Comparison of ENCODE assay signal across 9 mouse cellular contexts in genomic region chr11:100736746-100737080, GRCm38 (mm10). TPM values are rescaled to one million over a fixed set of nuclear protein-coding genes. Genes with fewer than 3 reads are reported as not detected.
A peak's percentile ranks its signal among the peaks of the same experiment; 100 is the strongest.
DNase-seq lines count a peak whose midpoint lies in the region; ATAC-seq and TF ChIP-seq lines count a peak whose summit lies in the region.
"Had no signal": no experiment of that assay in that cellular context is flagged by ENCODE, and none has a peak within 500 bp of the region (broad histone marks: within the 10 kb centered on the region; RNA-seq: fewer than 3 reads in every experiment).

No protein-coding gene starts in this region.

- TF ChIP-seq CTCF in kidney, adult 2 months (conservative IDR thresholded peaks at IDR 0.05; ENCODE audit: insufficient read depth, insufficient read length, low read depth, low read length): no peak
- TF ChIP-seq CTCF in bone marrow macrophage, adult 2 months (IDR thresholded peaks at IDR 0.05; ENCODE audit: low read depth, low read length): no peak
- no peak for TF ChIP-seq CTCF in hindbrain, postnatal 0 days (IDR thresholded peaks at IDR 0.05; ENCODE audit: low read depth)

- H3K4me3 ChIP-seq in kidney, adult 2 months (ENCODE audit: insufficient read depth, low read depth, low read length): peak overlapping the region; percentile 84
- H3K4me3 ChIP-seq in bone marrow macrophage, adult 2 months (ENCODE audit: insufficient read depth, low read length): peak overlapping the region; percentile 93
- H3K4me3 ChIP-seq in hindbrain, postnatal 0 days (ENCODE audit: low read length): peak overlapping the region; percentile 84
- peak overlapping the region; percentile 98; the same call in 1 of the 2 replicates for H3K4me3 ChIP-seq in midbrain, embryonic 14.5 days (replicated peaks; ENCODE audit: low read depth, low read length)

- no peaks in the 10 kb centered on the region for H3K9me3 ChIP-seq in hindbrain, postnatal 0 days (ENCODE audit: low read length)
- no peaks in the 10 kb centered on the region for H3K9me3 ChIP-seq in midbrain, embryonic 14.5 days (ENCODE audit: control insufficient read depth, low read length)

- WGBS in kidney, adult 2 months: 41% methylated on average over 4 of the region's 4 CpGs
- WGBS in hindbrain, postnatal 0 days: 85% methylated on average over 4 of the region's 4 CpGs
- 81% methylated on average over 4 of the region's 4 CpGs for WGBS in midbrain, embryonic 14.5 days

- H3K4me1 ChIP-seq in kidney, adult 2 months (ENCODE audit: control insufficient read depth, insufficient read depth, low read length): peaks cover 22% of the 10 kb centered on the region; the same call in 1 of the 2 replicates
- peaks cover 28% of the 10 kb centered on the region for H3K4me1 ChIP-seq in bone marrow macrophage, adult 2 months (ENCODE audit: control insufficient read depth, insufficient read depth, low read length)
- peaks cover 13% of the 10 kb centered on the region for H3K4me1 ChIP-seq in hindbrain, postnatal 0 days (ENCODE audit: insufficient read depth, low read length)
- peaks cover 19% of the 10 kb centered on the region for H3K4me1 ChIP-seq in midbrain, embryonic 14.5 days (ENCODE audit: control insufficient read depth, insufficient read depth, low read length)

- no peaks in the 10 kb centered on the region for H3K36me3 ChIP-seq in kidney, adult 2 months (ENCODE audit: control insufficient read depth, insufficient read depth, low read length)
- H3K36me3 ChIP-seq in hindbrain, postnatal 0 days (ENCODE audit: insufficient read depth, low read length): no peaks in the 10 kb centered on the region
- H3K36me3 ChIP-seq in midbrain, embryonic 14.5 days (ENCODE audit: control insufficient read depth, insufficient read depth, low read length): peaks cover 14% of the 10 kb centered on the region

- TF ChIP-seq POLR2A in kidney, adult 2 months (IDR thresholded peaks at IDR 0.05; ENCODE audit: low read depth, low read length): no peak
- no peak for TF ChIP-seq POLR2A in bone marrow macrophage, adult 2 months (IDR thresholded peaks at IDR 0.05; ENCODE audit: borderline replicate concordance, low read depth, low read length)

- H3K9ac ChIP-seq in hindbrain, postnatal 0 days (replicated peaks; ENCODE audit: low read length): peak overlapping the region; percentile 73; the same call in 1 of the 2 replicates
- peak overlapping the region; percentile 91; the same call in 1 of the 2 replicates for H3K9ac ChIP-seq in midbrain, embryonic 14.5 days (replicated peaks; ENCODE audit: low read length)

- H3K4me2 ChIP-seq in hindbrain, postnatal 0 days (ENCODE audit: low read depth, low read length): peak overlapping the region; percentile 84
- peak overlapping the region; percentile 87 for H3K4me2 ChIP-seq in midbrain, embryonic 14.5 days (ENCODE audit: low read length)

- peak overlapping the region; percentile 81 for H3K27ac ChIP-seq in kidney, adult 2 months (ENCODE audit: insufficient read depth, low read depth, low read length)
- peak overlapping the region; percentile 80 for H3K27ac ChIP-seq in bone marrow macrophage, adult 2 months (ENCODE audit: insufficient read depth, low read depth, low read length)
- H3K27ac ChIP-seq in hindbrain, postnatal 0 days: no peak overlapping the region
- no peak overlapping the region for H3K27ac ChIP-seq in midbrain, embryonic 14.5 days (replicated peaks; ENCODE audit: low read depth, low read length)

- no peaks in the 10 kb centered on the region for H3K27me3 ChIP-seq in kidney, adult 2 months (replicated peaks; ENCODE audit: control insufficient read depth, insufficient read depth, low read length)
- no peaks in the 10 kb centered on the region for H3K27me3 ChIP-seq in hindbrain, postnatal 0 days (ENCODE audit: insufficient read depth, low read length)
- no peaks in the 10 kb centered on the region for H3K27me3 ChIP-seq in midbrain, embryonic 14.5 days (ENCODE audit: control insufficient read depth, insufficient read depth, low read length)

- intact Hi-C loops in left cerebral cortex, postnatal 36 days (cut with DNase I): no loop called here

- no peak for ATAC-seq in hindbrain, postnatal 0 days
- ATAC-seq in midbrain, embryonic 14.5 days (ENCODE audit: low FRiP score, low TSS enrichment): no peak

- DNase-seq in kidney, adult 2 months: peak; percentile 75
- DNase-seq in kidney, adult 8-10 months: no peak
- DNase-seq in hindbrain, postnatal 0 days (ENCODE audit: low spot score): no peak
- no peak for DNase-seq in midbrain, embryonic 14.5 days
- no peak for DNase-seq in thymus, postnatal 36 days
- no peak for DNase-seq in right cerebral cortex, postnatal 14 days
- no peak for DNase-seq in left cerebral cortex, postnatal 36 days (ENCODE audit: low spot score in 2 of 2)

RNA-seq across cellular contexts. Expression of gene Rab5c, which starts 1.3 kb away (rescaled TPM):
- 445 and 472 TPM in 2 replicates for polyA plus RNA-seq in kidney, adult 2 months (2012; rRNA removed)
- 269 and 300 TPM in 2 replicates for polyA plus RNA-seq in bone marrow macrophage, adult 2 months (2012; ENCODE audit: insufficient read depth, insufficient read length, missing spikeins)
- 246 and 248 TPM in 2 replicates for total RNA-seq in hindbrain, postnatal 0 days (2014; rRNA removed)
- polyA plus RNA-seq in hindbrain, postnatal 0 days (2015; fragmentation: Nextera tagmentation; extraction: Ambion mirVana): 34.1 and 34.4 TPM in 2 replicates
- 86.8 and 156 TPM in 2 replicates for polyA plus RNA-seq in midbrain, embryonic 14.5 days (2014; fragmentation: Nextera tagmentation; extraction: Ambion mirVana)
- total RNA-seq in left cerebral cortex, postnatal 36 days (2021): 100 to 1,000 TPM; 138 to 156 TPM

RNA-seq across cellular contexts. Expression of gene Kcnh4, which starts 23.0 kb away (rescaled TPM):
- 0.04 and 0.08 TPM in 2 replicates for polyA plus RNA-seq in kidney, adult 2 months (2012; rRNA removed)
- polyA plus RNA-seq in bone marrow macrophage, adult 2 months (2012; ENCODE audit: insufficient read depth, insufficient read length, missing spikeins): not detected in 2 replicates
- total RNA-seq in hindbrain, postnatal 0 days (2014; rRNA removed): 10.0 and 12.9 TPM in 2 replicates
- polyA plus RNA-seq in hindbrain, postnatal 0 days (2015; fragmentation: Nextera tagmentation; extraction: Ambion mirVana): 3.6 and 4.2 TPM in 2 replicates
- polyA plus RNA-seq in midbrain, embryonic 14.5 days (2014; fragmentation: Nextera tagmentation; extraction: Ambion mirVana): 9.8 and 13.0 TPM in 2 replicates
- total RNA-seq in left cerebral cortex, postnatal 36 days (2021): 10 to 100 TPM; 12.6 to 19.1 TPM
- total RNA-seq: gastrocnemius, adult 18-20 months had no signal

RNA-seq across cellular contexts. Expression of gene Hspb9, which starts 23.1 kb away (rescaled TPM):
- polyA plus RNA-seq in kidney, adult 2 months (2012; rRNA removed): 0.48 and 0.49 TPM in 2 replicates
- not detected in 2 replicates for polyA plus RNA-seq in bone marrow macrophage, adult 2 months (2012; ENCODE audit: insufficient read depth, insufficient read length, missing spikeins)
- not detected in 2 replicates for total RNA-seq in hindbrain, postnatal 0 days (2014; rRNA removed)
- 0.24 and 0.28 TPM in 2 replicates for polyA plus RNA-seq in hindbrain, postnatal 0 days (2015; fragmentation: Nextera tagmentation; extraction: Ambion mirVana)
- 0.70 TPM in 1 of 2 replicates, not detected in the other for polyA plus RNA-seq in midbrain, embryonic 14.5 days (2014; fragmentation: Nextera tagmentation; extraction: Ambion mirVana)
- not detected for total RNA-seq in left cerebral cortex, postnatal 36 days (2021)
- total RNA-seq: gastrocnemius, adult 18-20 months had no signal

RNA-seq across cellular contexts. Expression of gene Kat2a, which starts 24.4 kb away (rescaled TPM):
- polyA plus RNA-seq in kidney, adult 2 months (2012; rRNA removed): 25.9 and 29.0 TPM in 2 replicates
- 18.8 and 18.9 TPM in 2 replicates for polyA plus RNA-seq in bone marrow macrophage, adult 2 months (2012; ENCODE audit: insufficient read depth, insufficient read length, missing spikeins)
- 62.6 and 63.3 TPM in 2 replicates for total RNA-seq in hindbrain, postnatal 0 days (2014; rRNA removed)
- 56.0 and 61.7 TPM in 2 replicates for polyA plus RNA-seq in hindbrain, postnatal 0 days (2015; fragmentation: Nextera tagmentation; extraction: Ambion mirVana)
- polyA plus RNA-seq in midbrain, embryonic 14.5 days (2014; fragmentation: Nextera tagmentation; extraction: Ambion mirVana): 50.0 and 53.7 TPM in 2 replicates
- 10 to 100 TPM; 63.1 to 65.4 TPM for total RNA-seq in left cerebral cortex, postnatal 36 days (2021)

RNA-seq across cellular contexts. Expression of gene Hcrt, which starts 26.0 kb away (rescaled TPM):
- not detected in 2 replicates for polyA plus RNA-seq in kidney, adult 2 months (2012; rRNA removed)
- not detected in 2 replicates for polyA plus RNA-seq in bone marrow macrophage, adult 2 months (2012; ENCODE audit: insufficient read depth, insufficient read length, missing spikeins)
- 6.9 TPM in 1 of 2 replicates, not detected in the other for total RNA-seq in hindbrain, postnatal 0 days (2014; rRNA removed)
- 0.88 and 1.2 TPM in 2 replicates for polyA plus RNA-seq in hindbrain, postnatal 0 days (2015; fragmentation: Nextera tagmentation; extraction: Ambion mirVana)
- 0.55 TPM in 1 of 2 replicates, not detected in the other for polyA plus RNA-seq in midbrain, embryonic 14.5 days (2014; fragmentation: Nextera tagmentation; extraction: Ambion mirVana)
- total RNA-seq in left cerebral cortex, postnatal 36 days (2021): under 1 TPM; 0.59 to 0.77 TPM
- total RNA-seq: gastrocnemius, adult 18-20 months had no signal

Comparison
In these comparisons a context has a peak if more than half of its experiments do, and no peak if none do; other contexts are left out.
1. H3K27ac ChIP-seq: peak in kidney, adult 2 months (single experiment) and bone marrow macrophage, adult 2 months (single experiment); none in hindbrain, postnatal 0 days (single experiment) and midbrain, embryonic 14.5 days (single experiment).
2. Peak in every context shown above with its lines, with median percentiles within 50 percentile points of each other: H3K4me3 ChIP-seq.